Mouse (Mus musculus) erythroblast, embryonic 14.5 days (primary cell): ENCODE results near the gene Ergic1.

Experiments used
- GATA1 ChIP-seq: IDR thresholded peaks from 2 replicates; pipeline ENCODE4 v1.6.1; 2012; ENCODE audit warnings: low read length, inconsistent platforms, mixed read lengths
- TAL1 ChIP-seq: IDR thresholded peaks from 3 replicates; pipeline ENCODE4 v1.6.1; 2012; ENCODE audit warnings: low read length, inconsistent platforms, mixed read lengths

DNA sequence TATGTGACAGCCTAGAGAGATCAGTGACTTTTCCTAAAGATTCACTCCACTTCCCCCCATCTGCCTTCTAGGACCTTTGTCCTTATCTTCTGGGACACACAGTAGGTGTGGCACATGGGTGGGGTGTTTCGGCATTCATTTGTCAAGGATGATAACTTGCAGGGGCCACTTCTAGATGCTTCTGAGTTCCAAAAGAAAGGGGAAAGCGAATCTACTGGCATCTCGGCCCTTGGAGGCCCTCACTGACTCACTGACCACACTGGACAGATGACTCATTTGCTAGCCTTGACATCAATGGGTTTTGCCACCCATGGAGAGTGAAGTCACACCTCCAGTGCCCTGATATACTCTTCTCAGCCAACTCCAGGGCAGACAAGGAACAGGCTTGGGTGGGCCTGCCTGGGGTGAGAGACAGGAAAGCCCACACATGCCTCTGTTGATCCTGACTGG is 46.7 kb upstream of the Ergic1 start:
- TF ChIP-seq TAL1: peak; percentile 87
- TF ChIP-seq GATA1: peak; percentile 94
